Mouse (Mus musculus) lung, adult 2 months (tissue): Measurements from ENCODE around the gene Spata19.

Experiments used
- CTCF ChIP-seq: fragments of 200-500 bp; IDR thresholded peaks from 2 replicates; pipeline ENCODE4 v1.5.1; 2011; ENCODE audit warnings: mild to moderate bottlenecking, low read length, control low read depth; ENCODE audit not compliant: insufficient read depth
- POLR2A ChIP-seq: fragments of 200-500 bp; IDR thresholded peaks from 2 replicates; pipeline ENCODE4 v1.6.1; 2011; ENCODE audit warnings: low read depth, mild to moderate bottlenecking, control low read depth, low read length, borderline replicate concordance; ENCODE audit errors: extremely low read depth

DNA sequence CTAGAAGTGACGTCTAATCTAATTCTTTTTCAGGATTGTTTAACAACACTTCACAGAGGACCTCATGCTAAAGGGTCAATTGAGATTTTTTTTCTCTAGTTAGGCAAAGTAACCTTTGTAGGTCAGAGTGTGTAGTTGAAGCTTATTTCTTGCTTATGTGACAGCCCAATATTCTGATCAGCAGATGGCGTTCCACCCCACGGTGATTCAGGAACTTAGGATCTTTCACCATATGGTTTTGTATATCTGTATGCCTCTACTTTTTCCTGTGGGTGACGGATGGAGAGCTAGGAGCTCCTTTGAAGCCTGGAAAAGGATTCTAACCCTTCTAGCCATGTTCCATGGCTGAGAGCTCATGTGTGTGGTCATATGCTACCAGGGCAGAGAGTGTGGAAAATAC, 27.9 kb downstream of the Spata19 start:
- no peak for TF ChIP-seq CTCF
- TF ChIP-seq POLR2A, result no peak
